Mouse (Mus musculus): Measurements from ENCODE around the gene Siae.

Gene Siae

GRCm38 (mm10) chr9:37540701-37541575, 14.6 kb upstream of the Siae start:
- no peak for DNase-seq (ENCODE audit: low read depth, low spot score)

DNA sequence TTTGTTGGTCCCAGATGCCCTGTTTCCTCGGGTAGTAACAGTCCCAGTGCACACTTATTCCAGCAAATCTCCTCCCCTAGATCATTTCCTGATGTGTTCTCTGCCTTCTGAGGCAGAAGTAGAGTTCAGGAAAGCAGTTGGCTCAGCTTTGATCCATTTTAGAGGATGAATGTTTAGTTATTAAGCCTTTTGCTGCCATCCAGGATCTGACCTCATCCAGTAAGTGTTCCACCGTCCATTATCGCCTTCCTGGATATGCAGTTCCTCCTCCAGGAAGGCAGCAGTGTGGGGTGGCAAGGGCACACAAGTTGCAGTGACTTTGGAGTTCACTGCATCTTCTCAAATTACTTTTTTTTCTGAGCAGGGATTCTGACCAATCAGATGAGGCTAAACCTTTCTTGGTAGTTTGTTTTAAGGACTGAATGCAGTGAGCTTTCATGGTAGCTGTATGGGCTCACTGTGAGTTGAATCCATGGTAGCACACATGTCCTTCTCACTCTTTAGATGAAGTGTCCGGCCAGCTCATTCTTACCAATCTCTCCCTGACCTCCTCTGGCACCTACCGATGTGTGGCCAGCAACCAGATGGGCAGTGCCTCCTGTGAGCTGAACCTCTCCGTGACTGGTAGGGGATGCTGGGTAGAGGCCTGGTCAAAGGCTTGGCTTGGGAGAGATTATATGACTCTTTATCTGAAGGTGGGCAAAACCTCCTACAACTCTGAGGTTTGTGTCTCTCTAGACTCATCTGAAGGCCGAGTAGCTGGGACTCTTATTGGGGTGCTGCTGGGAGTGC, 13.5 kb upstream of the Siae start:
- DNase-seq (ENCODE audit: low read depth, low spot score): no peak

DNA sequence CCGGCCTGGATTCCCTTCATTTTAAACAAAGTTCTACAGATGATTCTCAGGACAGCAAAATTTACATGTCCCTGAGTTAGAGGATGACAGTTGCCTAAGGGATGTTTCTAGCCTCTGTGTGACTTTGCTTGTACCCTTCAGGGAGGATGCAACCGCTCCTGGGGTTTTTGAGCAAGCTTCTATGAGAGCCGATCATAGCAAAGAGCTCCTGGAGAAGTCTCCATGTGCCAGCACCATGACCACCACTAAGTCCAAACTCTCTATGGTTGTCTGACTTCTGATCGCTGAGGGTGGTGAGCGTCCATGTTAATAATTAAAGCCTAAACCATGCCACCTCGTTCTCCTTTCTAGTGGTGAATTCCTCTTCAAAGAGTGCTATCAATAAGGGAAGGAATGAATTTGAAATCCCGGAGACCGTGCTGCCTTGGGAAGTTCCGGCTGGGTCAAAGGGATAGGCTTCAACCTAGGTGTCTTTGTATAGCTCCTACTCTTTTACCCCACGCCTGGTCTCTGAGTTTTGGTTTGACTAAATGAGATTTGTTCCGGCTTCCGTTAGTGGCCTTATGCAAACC, 11.5 kb upstream of the Siae start:
- DNase-seq (ENCODE audit: low read depth, low spot score): no peak

- DNase-seq (ENCODE audit: low read depth, low spot score): no peak
These were observed 10.9 kb upstream of the Siae start for GRCm38 (mm10) chr9:37544447-37545165.

- no peak for DNase-seq (ENCODE audit: low read depth, low spot score)
These were observed 10.3 kb upstream of the Siae start for GRCm38 (mm10) chr9:37545166-37545610.

DNA sequence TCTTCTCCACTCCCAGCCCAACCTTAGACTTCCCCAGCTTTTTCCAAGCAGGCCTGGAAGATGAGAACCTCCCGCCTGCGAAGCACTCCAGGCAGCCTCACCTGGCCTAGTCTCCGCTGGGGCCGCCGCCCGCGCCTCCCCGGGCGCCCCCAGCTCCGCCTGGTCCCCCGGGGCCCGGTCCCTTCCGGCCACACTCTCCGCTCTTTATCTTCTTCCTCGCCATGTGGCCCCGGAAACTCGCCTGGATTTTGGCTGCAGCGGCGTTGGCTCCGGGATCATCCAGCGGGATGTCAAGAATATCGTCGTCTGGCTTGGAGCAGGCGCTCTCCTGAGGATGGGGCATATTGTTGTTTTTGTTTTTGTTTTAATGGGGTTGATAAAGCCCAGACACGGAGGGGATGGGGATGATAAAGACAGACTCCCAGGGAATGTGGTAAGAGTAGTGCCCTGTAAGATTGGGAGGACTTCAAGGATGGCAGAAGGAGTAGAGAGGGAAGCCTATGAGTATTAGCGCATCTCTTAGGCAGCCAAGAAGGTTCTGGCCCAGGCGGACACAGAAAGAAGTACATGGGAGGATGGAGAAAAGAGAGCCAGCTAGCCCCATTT, 9.5 kb upstream of the Siae start:
- no peak for DNase-seq (ENCODE audit: low read depth, low spot score)

DNA sequence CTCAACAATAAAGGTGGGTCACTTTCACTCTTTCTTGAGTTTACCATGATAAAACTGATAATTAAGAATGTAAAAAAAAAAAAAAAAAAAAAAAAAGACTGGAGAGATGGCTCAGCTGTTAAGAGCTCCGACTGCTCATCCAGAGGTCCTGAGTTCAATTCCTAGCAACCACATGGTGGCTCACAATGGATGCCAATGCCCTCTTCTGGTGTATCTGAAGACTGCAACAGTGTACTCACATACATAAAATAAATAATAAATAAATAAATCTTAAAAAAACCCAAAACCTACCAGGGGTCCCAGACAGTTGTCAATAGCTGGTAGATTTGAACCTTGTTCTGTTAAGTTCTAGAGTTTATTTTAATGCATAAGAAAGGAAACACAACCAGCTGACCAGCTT, 8.6 kb upstream of the Siae start:
- DNase-seq (ENCODE audit: low read depth, low spot score): no peak

DNA sequence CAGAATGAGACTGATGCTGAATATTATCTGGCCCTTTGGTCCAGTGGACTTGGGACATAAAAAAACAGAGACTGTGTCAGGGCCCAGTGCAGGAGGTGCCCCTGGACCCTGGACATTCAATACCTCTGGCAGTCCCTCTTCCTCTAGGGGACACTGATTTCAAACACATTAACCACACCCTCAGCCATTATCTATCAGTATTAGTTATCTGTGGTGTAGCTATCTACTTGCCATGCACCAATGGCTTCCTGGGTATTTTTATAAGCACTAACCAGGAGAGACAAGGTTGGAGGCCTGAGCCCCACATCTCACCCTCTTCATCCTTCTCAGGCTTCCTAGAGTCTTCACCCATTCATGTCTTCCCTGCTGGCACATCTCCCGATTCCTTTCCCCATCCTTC, 5.1 kb upstream of the Siae start:
- no peak for DNase-seq (ENCODE audit: low read depth, low spot score)

GRCm38 (mm10) chr9:37551751-37552531, 3.6 kb upstream of the Siae start:
- DNase-seq (ENCODE audit: low read depth, low spot score): no peak

DNA sequence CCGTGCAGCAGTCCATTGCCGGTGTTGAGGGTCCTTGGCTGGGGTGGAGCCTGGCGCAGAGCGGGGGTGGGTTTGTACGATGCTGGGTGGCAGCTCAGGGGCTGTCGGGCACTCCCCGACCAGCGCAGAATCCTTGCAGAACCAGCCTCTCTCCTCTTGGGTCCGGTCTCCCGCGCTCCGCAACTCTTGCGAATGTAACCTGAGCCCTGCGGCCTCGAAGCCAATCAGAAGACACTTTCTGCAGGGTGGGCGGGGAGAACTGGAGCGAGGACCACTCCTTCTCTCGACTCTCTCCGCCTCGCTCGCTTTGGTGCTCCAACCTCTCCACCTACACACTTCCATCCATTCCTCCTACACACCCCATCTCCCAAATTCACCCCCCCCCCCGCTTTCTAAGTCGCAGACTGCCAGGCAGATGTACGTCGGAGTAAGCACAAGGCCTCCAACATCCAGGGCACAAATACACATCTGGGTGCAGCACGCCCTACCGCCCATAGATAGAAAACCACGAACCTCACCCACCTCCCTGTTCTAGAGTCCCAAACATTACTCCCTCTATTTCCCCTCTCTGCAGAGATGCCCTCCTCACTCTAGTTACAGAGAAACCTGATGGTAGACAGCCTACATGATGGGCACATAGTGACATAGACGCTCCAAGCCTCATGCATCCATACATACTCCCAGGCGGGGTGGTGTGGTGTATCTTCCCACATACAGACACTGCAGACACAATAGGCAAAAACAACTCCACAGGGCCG, 2.8 kb upstream of the Siae start, which contains the start of gene Nrgn:
Nrgn (minus strand) TSS at position 369 of the 758 bp plus-strand sequence.
- no peak for DNase-seq (ENCODE audit: low read depth, low spot score)

DNA sequence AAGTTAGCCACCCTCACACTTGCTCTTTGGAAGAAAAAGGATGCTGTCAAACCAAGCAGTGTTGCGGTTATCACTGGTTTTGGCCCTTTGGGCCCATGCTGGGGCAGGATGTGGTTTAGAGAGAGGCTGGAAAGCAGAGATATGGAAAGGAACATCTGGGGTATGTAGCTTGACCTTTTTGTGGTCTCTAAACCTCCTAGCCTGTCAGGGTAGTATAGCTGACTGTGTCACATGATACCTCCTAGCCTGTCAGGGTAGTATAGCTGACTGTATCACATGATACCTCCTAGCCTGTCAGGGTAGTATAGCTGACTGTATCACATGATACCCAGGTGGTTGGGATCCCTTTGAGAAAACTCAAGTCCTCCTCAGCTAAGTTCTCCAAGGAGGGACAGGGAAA, 1.2 kb upstream of the Siae start:
- DNase-seq (ENCODE audit: low read depth, low spot score): no peak

- no peak for DNase-seq (ENCODE audit: low read depth, low spot score)
These were observed 868 bp downstream of the Siae start for GRCm38 (mm10) chr9:37556366-37556765.

DNA sequence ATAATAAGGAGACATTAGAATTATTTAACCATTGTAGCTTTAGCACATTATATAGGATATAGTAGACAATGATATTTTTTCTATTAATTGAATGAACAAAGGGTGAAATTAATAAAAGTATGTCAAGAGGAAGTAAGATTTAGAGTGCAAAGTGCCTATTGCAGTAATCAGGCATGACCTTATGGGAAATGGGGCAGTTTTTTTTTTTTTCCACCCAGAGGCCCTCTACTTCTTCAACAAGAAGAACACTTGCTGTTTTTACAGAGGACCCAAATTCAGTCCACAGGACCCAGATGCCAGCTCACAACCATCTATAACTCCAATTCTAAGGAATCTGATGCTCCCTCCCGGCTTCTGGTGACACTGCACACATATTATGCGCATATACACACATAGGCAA, 5.1 kb downstream of the Siae start:
- no peak for DNase-seq (ENCODE audit: low read depth, low spot score)

DNA sequence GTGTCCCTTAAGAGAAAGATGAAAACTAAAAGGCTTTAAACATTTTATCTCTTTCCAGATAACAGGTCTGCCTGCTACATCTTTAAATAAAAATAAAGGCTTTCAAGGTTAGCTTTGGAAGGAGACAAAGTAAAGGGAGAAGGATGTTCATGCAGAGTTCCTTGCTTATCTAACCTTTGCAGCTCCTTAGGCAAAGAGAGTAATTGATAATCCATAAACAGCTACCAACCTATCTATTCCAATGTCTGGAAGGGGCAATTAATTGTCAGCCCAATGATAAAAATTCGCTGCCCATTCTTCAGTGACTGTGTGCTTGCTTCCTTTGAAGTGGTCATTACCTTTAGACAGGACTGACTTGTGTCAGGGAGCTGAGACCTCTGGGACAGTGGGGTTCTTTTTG, 8.3 kb downstream of the Siae start:
- no peak for DNase-seq (ENCODE audit: low read depth, low spot score)

DNA sequence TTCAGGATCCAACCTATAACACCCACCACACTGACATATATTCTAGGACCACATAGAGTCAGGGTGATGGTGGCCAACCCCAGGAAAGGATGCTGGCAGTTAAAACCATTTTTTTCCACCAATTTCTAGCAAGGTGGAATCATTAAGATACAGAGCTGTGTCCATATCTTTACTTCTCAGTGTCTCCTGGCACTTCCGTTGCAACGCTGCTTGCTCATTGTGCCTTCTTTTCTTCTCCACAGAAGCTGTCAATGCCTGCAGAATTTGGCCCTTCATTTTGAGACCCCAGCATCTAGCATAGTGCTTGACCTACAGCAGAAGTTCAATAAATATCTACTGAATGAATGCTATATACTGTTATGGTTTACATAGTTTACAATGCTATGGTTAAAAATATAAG, 11.5 kb downstream of the Siae start:
- DNase-seq (ENCODE audit: low read depth, low spot score): no peak

GRCm38 (mm10) chr9:37567454-37567853, 12.0 kb downstream of the Siae start:
- DNase-seq (ENCODE audit: low read depth, low spot score): no peak

GRCm38 (mm10) chr9:37567892-37568604, 12.6 kb downstream of the Siae start:
- DNase-seq (ENCODE audit: low read depth, low spot score): no peak

DNA sequence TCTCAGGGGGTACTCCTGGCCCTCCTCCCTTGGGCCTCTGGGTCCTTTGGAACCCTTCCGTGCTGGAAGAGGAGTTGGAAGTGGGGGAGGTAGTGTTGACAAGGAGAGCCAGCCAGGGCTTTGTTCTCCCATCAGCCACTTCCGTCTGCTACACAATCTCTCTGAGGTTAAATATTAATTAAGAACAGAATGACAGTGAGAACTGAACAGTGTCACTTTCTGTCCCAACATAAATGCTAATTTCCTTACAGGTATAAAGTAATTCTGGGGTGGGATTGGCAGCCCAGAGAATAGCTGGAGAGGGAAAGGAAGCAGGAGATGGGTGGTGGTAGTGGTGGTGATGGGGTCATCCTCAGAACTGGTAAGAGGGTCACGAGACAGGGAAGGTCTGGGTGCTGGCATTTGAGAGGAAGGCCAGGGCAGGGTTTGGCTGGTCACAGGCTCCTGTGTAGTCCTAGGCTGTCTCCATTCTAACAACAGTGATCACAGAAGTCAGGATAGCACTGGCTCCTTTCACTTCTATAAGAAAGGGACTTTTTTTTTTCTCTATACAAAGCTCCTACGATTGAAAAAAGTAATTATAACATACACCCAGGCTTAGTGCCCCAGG, 13.2 kb downstream of the Siae start:
- DNase-seq (ENCODE audit: low read depth, low spot score): no peak

Measured in retina, postnatal 7 days (tissue).